Mouse (Mus musculus) hindbrain, postnatal 0 days (tissue): ENCODE results near the gene Palld. TPM values are rescaled to one million over a fixed set of nuclear protein-coding genes. Genes with fewer than 3 reads are reported as not detected.

ENCODE experiments used
- ATAC-seq: fragments of 200-750 bp; cut with Nextera tagmentation; 2 replicates; pipeline ENCODE4 v1.8.0; 2017; ENCODE audit warnings: mild to moderate bottlenecking, moderate TSS enrichment, moderate library complexity
- DNase-seq: peaks from one replicate; pipeline ENCODE4 v3.0.0-alpha.2; 2015; ENCODE audit warnings: low spot score
- H3K27ac ChIP-seq: fragments of 300-500 bp; sonication (generic); 2 replicates; pipeline ENCODE4 v1.5.1; 2014; ENCODE audit warnings: mild to moderate bottlenecking
- H3K27me3 ChIP-seq: fragments of 300-500 bp; sonication (generic); 2 replicates; pipeline ENCODE4 v1.6.1; 2014; ENCODE audit warnings: low read length, mixed read lengths; ENCODE audit not compliant: insufficient read depth
- H3K36me3 ChIP-seq: fragments of 300-500 bp; sonication (generic); 2 replicates; pipeline ENCODE4 v1.6.1; 2014; ENCODE audit warnings: low read length, mixed read lengths; ENCODE audit not compliant: insufficient read depth
- H3K4me1 ChIP-seq: fragments of 300-500 bp; sonication (generic); 2 replicates; pipeline ENCODE4 v1.6.1; 2014; ENCODE audit warnings: antibody characterized with exemption, low read length, mixed read lengths; ENCODE audit not compliant: insufficient read depth
- H3K4me2 ChIP-seq: fragments of 300-500 bp; sonication (generic); 2 replicates; pipeline ENCODE4 v1.6.1; 2014; ENCODE audit warnings: low read depth, mild to moderate bottlenecking, low read length, moderate library complexity, mixed read lengths
- H3K4me3 ChIP-seq: fragments of 300-500 bp; sonication (generic); 2 replicates; pipeline ENCODE4 v1.5.1; 2014; ENCODE audit warnings: low read length
- H3K9ac ChIP-seq: fragments of 300-500 bp; sonication (generic); replicated peaks from 2 replicates; pipeline ENCODE4 v1.6.1; 2014; ENCODE audit warnings: mild to moderate bottlenecking, low read length, moderate library complexity, mixed read lengths
- H3K9me3 ChIP-seq: fragments of 300-500 bp; sonication (generic); 2 replicates; pipeline ENCODE4 v1.6.1; 2016; ENCODE audit warnings: low read length, mixed read lengths
- CTCF ChIP-seq: IDR thresholded peaks from 2 replicates; pipeline ENCODE4 v1.5.1; 2016; ENCODE audit warnings: antibody characterized with exemption, control low read depth, low read depth
- WGBS: fragments of 180-500 bp; shearing (Covaris S2); extraction: QIAGEN DNeasy Blood & Tissue Kit; methylation state at CpG from one replicate; pipeline ENCODE4 v1.1.7; 2014; 5-methylcytosine and 5-hydroxymethylcytosine counted together
- polyA plus RNA-seq: library from polyadenylated mRNA; unstranded; fragments of >200 nt; fragmentation: Nextera tagmentation; extraction: Ambion mirVana; gene quantifications from 2 replicates; pipeline ENCODE4 v1.2.1, GENCODE M21; 2015
- total RNA-seq: library from RNA; depleted of rRNA; stranded (reverse); fragments of >200 nt; gene quantifications from 2 replicates; pipeline ENCODE4 v1.2.3, GENCODE M21; 2014

Palld gene
- total and polyA plus RNA-seq, 2 experiments from 2014 or later: 3.5 to 14.0 TPM

GRCm38 (mm10) chr8:61497110-61497509, 405.4 kb downstream of the Palld start:
- Histone ChIP-seq H3K4me1 (no peaks in the 10 kb centered on the region), H3K27ac (no peak overlapping the region), H3K36me3 (no peaks in the 10 kb centered on the region), H3K4me3 (no peak overlapping the region), H3K4me2 (no peak overlapping the region), H3K9ac (no peak overlapping the region), H3K27me3 (no peaks in the 10 kb centered on the region), H3K9me3 (no peaks in the 10 kb centered on the region)
- DNase-seq (no peak), ATAC-seq (no peak)
- 86% methylated on average over 4 of the region's 4 CpGs for WGBS
- no peak for TF ChIP-seq CTCF

- peak overlapping the region; percentile 68 for H3K4me2 ChIP-seq
- no peaks in the 10 kb centered on the region for H3K9me3 ChIP-seq
- no peaks in the 10 kb centered on the region for H3K27me3 ChIP-seq
- H3K36me3 ChIP-seq: no peaks in the 10 kb centered on the region
- TF ChIP-seq CTCF: no peak
- no peak overlapping the region for H3K9ac ChIP-seq
- WGBS: 94% methylated on average over 8 of the region's 8 CpGs
- H3K27ac ChIP-seq: no peak overlapping the region
- H3K4me1 ChIP-seq: no peaks in the 10 kb centered on the region
- ATAC-seq (no peak), DNase-seq (no peak)
- peak overlapping the region; percentile 44; the same call in 1 of the 2 replicates for H3K4me3 ChIP-seq
Measured at GRCm38 (mm10) chr8:61488631-61489030, 413.9 kb downstream of the Palld start.

GRCm38 (mm10) chr8:61487597-61488156, 414.8 kb downstream of the Palld start, which contains the start of gene Cbr4:
Gene Cbr4, plus strand, starts transcription at chr8:61487734.
- DNase-seq (peak; percentile 98), ATAC-seq (peak; percentile 97)
- peak within 1 kb of the TSS; percentile 63 for H3K9ac ChIP-seq
- WGBS: 4% methylated on average over 29 of the region's 29 CpGs
- no peaks in the 10 kb centered on the region for H3K27me3 ChIP-seq
- no peaks in the 10 kb centered on the region for H3K4me1 ChIP-seq
- peak within 1 kb of the TSS; percentile 82 for H3K27ac ChIP-seq
- 0 out of 2 replicates have a peak, but pooled peaks have one; percentile 8 for TF ChIP-seq CTCF
- no peaks in the 10 kb centered on the region for H3K36me3 ChIP-seq
- H3K4me3 ChIP-seq: peak within 1 kb of the TSS; percentile 44
- peak within 1 kb of the TSS; percentile 68 for H3K4me2 ChIP-seq
- H3K9me3 ChIP-seq: no peaks in the 10 kb centered on the region

- no peak overlapping the region for H3K9ac ChIP-seq
- H3K27ac ChIP-seq: peak overlapping the region; percentile 82; the same call in 1 of the 2 replicates
- H3K4me2 ChIP-seq: peak overlapping the region; percentile 68; the same call in 1 of the 2 replicates
- no peaks in the 10 kb centered on the region for H3K27me3 ChIP-seq
- WGBS: 97% methylated on average over 2 of the region's 2 CpGs
- H3K4me1 ChIP-seq: no peaks in the 10 kb centered on the region
- no peak for TF ChIP-seq CTCF
- DNase-seq: no peak
- no peak for ATAC-seq
- H3K36me3 ChIP-seq: no peaks in the 10 kb centered on the region
- H3K4me3 ChIP-seq: no peak overlapping the region
- no peaks in the 10 kb centered on the region for H3K9me3 ChIP-seq
Measured at GRCm38 (mm10) chr8:61486923-61487529, 415.5 kb downstream of the Palld start.

- Histone ChIP-seq H3K4me1 (no peaks in the 10 kb centered on the region; the same call in 1 of the 2 replicates), H3K27me3 (no peaks in the 10 kb centered on the region), H3K9me3 (no peaks in the 10 kb centered on the region), H3K9ac (no peak overlapping the region), H3K4me3 (no peak overlapping the region), H3K36me3 (no peaks in the 10 kb centered on the region), H3K27ac (no peak overlapping the region), H3K4me2 (no peak overlapping the region)
- WGBS: 81% methylated on average over 14 of the region's 14 CpGs
- ATAC-seq (peak; percentile 73), DNase-seq (peak; percentile 19)
- no peak for TF ChIP-seq CTCF
Measured at GRCm38 (mm10) chr8:61480260-61480967, 422.1 kb downstream of the Palld start.

GRCm38 (mm10) chr8:61479506-61480214, 422.8 kb downstream of the Palld start:
- 55% methylated on average over 10 of the region's 11 CpGs for WGBS
- Histone ChIP-seq H3K36me3 (no peaks in the 10 kb centered on the region), H3K4me3 (no peak overlapping the region), H3K27me3 (no peaks in the 10 kb centered on the region), H3K4me1 (no peaks in the 10 kb centered on the region; the same call in 1 of the 2 replicates), H3K9me3 (no peaks in the 10 kb centered on the region), H3K27ac (no peak overlapping the region), H3K9ac (no peak overlapping the region), H3K4me2 (no peak overlapping the region)
- TF ChIP-seq CTCF: peak; percentile 68
- DNase-seq (peak; percentile 34), ATAC-seq (peak; percentile 61)
